Mouse (Mus musculus) ES-Bruce4 (cell line): ENCODE results near the gene Thra. TPM values are rescaled to one million over a fixed set of nuclear protein-coding genes. Genes with fewer than 3 reads are reported as not detected.
A peak's percentile ranks its signal among the peaks of the same experiment; 100 is the strongest.

ENCODE experiments used
- H3K27ac ChIP-seq: 2 replicates; pipeline ENCODE4 v1.5.1; 2012; ENCODE audit warnings: low read length, inconsistent platforms; ENCODE audit not compliant: insufficient read depth
- H3K27me3 ChIP-seq: 2 replicates; pipeline ENCODE4 v1.6.1; 2012; ENCODE audit warnings: mild to moderate bottlenecking, low read length, inconsistent platforms; ENCODE audit not compliant: control insufficient read depth, poor library complexity, insufficient read depth, severe bottlenecking
- H3K36me3 ChIP-seq: 2 replicates; pipeline ENCODE4 v1.6.1; 2012; ENCODE audit warnings: inconsistent platforms, mild to moderate bottlenecking, low read length, moderate library complexity; ENCODE audit not compliant: control insufficient read depth, poor library complexity, insufficient read depth, severe bottlenecking
- H3K4me1 ChIP-seq: one replicate; pipeline ENCODE4 v1.8.1; 2011; ENCODE audit warnings: low read length; ENCODE audit not compliant: control insufficient read depth, insufficient read depth
- H3K4me3 ChIP-seq: 2 replicates; pipeline ENCODE4 v1.5.1; 2011; ENCODE audit warnings: low read depth, mild to moderate bottlenecking, low read length
- H3K9ac ChIP-seq: 2 replicates; pipeline ENCODE4 v1.6.1; 2012; ENCODE audit warnings: low read depth, mild to moderate bottlenecking, inconsistent platforms; ENCODE audit not compliant: poor library complexity, severe bottlenecking
- H3K9me3 ChIP-seq: replicated peaks from 2 replicates; pipeline ENCODE4 v1.6.1; 2012; ENCODE audit warnings: mild to moderate bottlenecking, low read length, inconsistent platforms; ENCODE audit not compliant: control insufficient read depth, poor library complexity, insufficient read depth, severe bottlenecking
- CTCF ChIP-seq: IDR thresholded peaks from one replicate; pipeline ENCODE4 v1.8.1; 2011; ENCODE audit warnings: low read depth, low read length
- EP300 ChIP-seq: IDR thresholded peaks from 2 replicates; pipeline ENCODE4 v1.6.1; 2011; ENCODE audit warnings: low read depth, low read length; ENCODE audit not compliant: insufficient read depth
- POLR2A ChIP-seq: IDR thresholded peaks from one replicate; pipeline ENCODE4 v1.8.1; 2011; ENCODE audit warnings: low read length; ENCODE audit not compliant: insufficient read depth
- polyA plus RNA-seq: library from polyadenylated mRNA; stranded (reverse); fragments of >200 nt; gene quantifications from 2 replicates; pipeline ENCODE4 v1.2.4, GENCODE M21; 2011; ENCODE audit warnings: low read depth; ENCODE audit not compliant: missing spikeins, insufficient read depth, insufficient read length

Thra gene
- polyA plus RNA-seq, 1 experiment, result 20.7 TPM

GRCm38 (mm10) chr11:98745932-98746853, 5.8 kb downstream of the Thra start:
- no peaks in the 10 kb centered on the region for H3K27me3 ChIP-seq
- H3K9ac ChIP-seq, result no peak overlapping the region
- H3K4me1 ChIP-seq, result peaks cover 31% of the 10 kb centered on the region
- no peak overlapping the region for H3K4me3 ChIP-seq
- H3K9me3 ChIP-seq, result no peaks in the 10 kb centered on the region
- TF ChIP-seq EP300 (peak; percentile 59; the same call in 1 of the 2 replicates), CTCF (no peak)
- H3K36me3 ChIP-seq, result no peaks in the 10 kb centered on the region
- H3K27ac ChIP-seq, result no peak overlapping the region

DNA sequence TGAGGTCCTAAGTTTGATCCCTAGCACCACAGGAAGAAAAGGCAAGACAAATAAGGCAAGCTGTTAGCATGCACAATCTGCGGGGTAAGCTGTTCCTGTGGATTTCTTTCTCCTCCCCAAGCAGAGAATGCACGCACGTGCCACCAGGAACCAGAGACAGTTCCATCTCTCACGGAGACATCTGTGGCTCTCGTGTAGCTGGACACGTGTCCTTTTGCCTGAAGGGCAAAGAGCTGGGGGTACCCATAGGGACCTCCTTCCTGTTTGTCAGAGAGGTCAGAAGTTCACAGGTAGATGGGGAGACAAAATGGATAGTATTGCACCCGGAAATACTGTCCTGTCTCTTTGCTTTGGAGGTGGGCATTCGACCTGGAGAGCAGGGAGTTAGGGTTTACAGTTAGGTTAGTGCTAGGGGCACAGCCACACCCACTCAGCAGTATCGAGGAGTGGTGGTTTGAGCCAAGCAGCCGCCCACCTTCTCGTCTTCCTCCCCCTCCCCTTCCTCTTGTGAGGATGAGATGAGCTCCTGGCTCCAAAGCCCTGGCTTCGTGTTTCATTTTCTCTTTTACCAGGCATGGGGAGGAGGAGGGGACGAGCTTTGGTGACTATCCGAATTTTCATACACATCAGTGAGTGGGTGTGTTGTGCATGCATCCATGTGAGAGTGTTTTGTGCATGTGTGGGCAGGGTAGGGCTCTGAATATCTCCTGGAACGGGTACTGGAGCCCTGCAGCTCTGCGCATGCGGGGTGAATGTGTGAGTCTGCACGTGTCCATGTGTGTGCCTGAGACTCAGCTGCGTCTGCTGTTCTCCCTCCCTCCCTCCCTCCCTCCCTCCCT, 6.6 kb downstream of the Thra start:
- H3K4me3 ChIP-seq, result no peak overlapping the region
- peaks cover 31% of the 10 kb centered on the region for H3K4me1 ChIP-seq
- no peak for TF ChIP-seq POLR2A
- no peak for TF ChIP-seq CTCF
- no peak for TF ChIP-seq EP300
- no peaks in the 10 kb centered on the region for H3K9me3 ChIP-seq
- H3K27me3 ChIP-seq, result no peaks in the 10 kb centered on the region
- H3K36me3 ChIP-seq, result no peaks in the 10 kb centered on the region
- H3K27ac ChIP-seq, result no peak overlapping the region
- H3K9ac ChIP-seq, result no peak overlapping the region

DNA sequence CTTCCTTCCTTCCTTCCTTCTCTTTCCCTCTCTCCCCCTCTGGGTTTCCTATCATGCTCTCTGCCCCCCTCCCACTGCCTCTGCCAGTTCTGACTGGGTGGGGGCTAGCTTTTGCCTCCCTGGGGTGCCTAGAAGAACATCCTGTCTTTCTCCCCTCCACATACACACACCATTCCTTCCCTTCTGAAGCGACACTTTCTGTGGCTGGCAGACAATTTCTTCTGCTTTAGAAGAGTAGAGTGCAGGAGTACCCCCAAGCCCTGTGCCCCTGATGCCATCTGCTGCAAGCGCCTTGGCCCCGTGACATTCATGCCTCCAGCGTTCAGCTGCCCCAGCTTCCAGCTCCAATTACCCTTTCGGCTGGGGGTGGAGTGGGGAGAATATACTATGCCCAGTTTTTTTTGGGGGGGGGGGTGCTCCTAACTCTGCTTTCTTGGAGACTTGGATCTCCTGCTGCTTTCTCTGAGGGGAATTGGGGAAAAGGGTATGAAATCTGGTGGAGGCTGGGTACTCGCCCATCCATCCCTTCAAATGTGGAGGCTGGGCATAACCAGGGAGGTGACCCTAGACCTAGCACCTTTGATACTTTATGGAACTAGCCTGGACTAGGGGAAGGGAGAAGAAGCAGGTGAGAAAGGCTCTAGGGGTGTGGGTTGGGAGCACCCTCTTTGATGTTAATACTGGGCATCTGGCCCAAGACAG, 7.5 kb downstream of the Thra start:
- no peak overlapping the region for H3K27ac ChIP-seq
- no peaks in the 10 kb centered on the region for H3K27me3 ChIP-seq
- H3K9me3 ChIP-seq, result no peaks in the 10 kb centered on the region
- H3K4me1 ChIP-seq, result peaks cover 27% of the 10 kb centered on the region
- TF ChIP-seq POLR2A (no peak), CTCF (no peak), EP300 (no peak)
- no peak overlapping the region for H3K9ac ChIP-seq
- no peak overlapping the region for H3K4me3 ChIP-seq
- H3K36me3 ChIP-seq, result no peaks in the 10 kb centered on the region

GRCm38 (mm10) chr11:98748506-98749416, 8.3 kb downstream of the Thra start:
- Histone ChIP-seq H3K4me3 (no peak overlapping the region), H3K27me3 (no peaks in the 10 kb centered on the region), H3K9me3 (no peaks in the 10 kb centered on the region), H3K27ac (no peak overlapping the region), H3K4me1 (peaks cover 25% of the 10 kb centered on the region), H3K36me3 (no peaks in the 10 kb centered on the region), H3K9ac (no peak overlapping the region)
- TF ChIP-seq EP300 (no peak), CTCF (no peak), POLR2A (no peak)

DNA sequence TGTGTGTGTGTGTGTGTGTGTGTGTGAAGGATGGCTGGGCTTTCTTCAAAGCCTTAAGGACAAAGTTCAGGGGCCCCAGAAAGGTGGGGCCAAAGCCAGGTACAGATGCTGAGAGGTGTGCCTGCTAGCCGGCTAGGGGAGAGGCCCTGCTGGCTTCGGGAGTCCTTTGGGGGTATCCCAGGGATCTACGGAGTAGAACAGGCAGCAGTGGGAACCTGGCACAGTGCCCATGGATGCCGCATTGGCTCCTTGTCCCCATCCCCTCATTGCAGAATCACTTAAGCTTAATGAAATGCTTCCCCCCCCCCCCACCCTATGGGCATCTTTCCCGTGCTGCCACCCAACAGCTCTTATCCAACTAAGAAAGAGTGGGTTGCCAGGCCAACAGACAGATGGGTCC, 9.3 kb downstream of the Thra start:
- no peak for TF ChIP-seq POLR2A
- no peak for TF ChIP-seq CTCF
- no peak for TF ChIP-seq EP300
- Histone ChIP-seq H3K27ac (no peak overlapping the region), H3K4me1 (peaks cover 25% of the 10 kb centered on the region), H3K9ac (no peak overlapping the region), H3K4me3 (no peak overlapping the region), H3K9me3 (no peaks in the 10 kb centered on the region), H3K36me3 (no peaks in the 10 kb centered on the region), H3K27me3 (no peaks in the 10 kb centered on the region)
